Mouse (Mus musculus): ENCODE results near the gene Hbs1l.

Hbs1l gene

DNA sequence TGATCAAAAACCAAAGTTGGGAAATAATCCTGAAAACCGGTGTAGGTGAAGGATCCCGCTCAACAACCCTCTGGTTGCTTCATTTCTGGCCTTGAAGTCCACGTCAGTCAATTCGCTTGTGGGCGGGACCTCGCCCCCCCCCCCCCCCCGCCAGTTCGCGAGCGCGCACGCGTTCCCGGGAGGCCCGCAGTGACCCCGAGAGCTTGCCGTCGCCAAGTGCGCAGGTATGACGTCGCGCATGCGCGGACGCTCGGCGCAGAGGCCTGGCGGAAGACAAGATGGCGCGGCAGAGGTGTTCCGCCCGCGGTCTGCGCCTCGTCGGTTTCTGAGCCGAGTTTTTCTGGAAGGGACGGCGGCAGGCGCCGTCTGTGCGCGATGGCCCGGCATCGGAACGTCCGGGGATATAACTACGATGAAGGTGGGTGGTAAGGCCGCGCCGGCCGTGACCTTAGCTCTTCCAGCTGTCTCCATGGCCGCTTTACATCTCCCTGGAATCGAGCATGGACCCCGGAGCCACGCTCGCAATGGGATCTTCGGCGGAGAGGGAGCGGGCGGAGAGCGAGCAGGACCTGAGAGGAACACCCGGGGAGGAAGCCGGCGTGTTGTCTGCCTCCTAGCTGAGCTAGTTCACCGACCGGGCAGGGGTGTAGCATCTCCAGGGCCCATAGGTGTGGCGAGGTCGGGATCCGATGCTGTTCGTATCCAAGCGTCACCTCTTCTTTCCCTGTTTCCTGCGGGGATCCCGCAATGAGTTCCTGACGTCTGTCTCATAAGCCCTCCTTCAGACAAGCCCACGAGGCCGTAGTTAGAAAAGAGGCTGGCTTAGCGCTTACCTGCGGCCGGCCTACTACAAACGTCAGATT lies at the start of gene Hbs1l:
TSS of gene Hbs1l (plus strand) at position 221 of the 863 bp plus-strand sequence.
- peak; percentile 93 to 97 for DNase-seq

GRCm38 (mm10) chr10:21248556-21248955 lies 47.2 kb upstream of the Hbs1l start:
- DNase-seq: no peak

- peak; percentile 5 to 9 for DNase-seq
Observed at GRCm38 (mm10) chr10:21251881-21252534, 43.8 kb upstream of the Hbs1l start.

DNA sequence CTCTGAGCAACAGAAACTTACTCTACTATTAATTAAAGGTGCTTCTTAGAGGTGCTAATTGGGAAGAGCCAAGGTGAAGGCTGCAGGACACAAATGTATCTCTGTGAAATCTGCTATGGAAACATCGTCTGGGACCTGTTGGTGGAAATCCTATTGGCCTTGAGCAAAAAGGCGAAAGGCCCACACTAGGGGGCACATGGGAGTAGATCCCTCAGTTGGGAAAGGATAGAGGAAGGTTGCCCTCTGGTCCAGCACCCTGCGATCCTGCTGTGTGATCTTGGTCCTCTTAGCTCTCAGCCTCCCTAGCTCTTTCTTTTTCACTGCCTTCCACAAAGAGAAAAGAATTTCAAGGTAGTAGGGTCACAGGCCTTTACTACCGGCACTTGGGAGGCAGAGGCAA lies 43.0 kb upstream of the Hbs1l start:
- DNase-seq: no peak

DNA sequence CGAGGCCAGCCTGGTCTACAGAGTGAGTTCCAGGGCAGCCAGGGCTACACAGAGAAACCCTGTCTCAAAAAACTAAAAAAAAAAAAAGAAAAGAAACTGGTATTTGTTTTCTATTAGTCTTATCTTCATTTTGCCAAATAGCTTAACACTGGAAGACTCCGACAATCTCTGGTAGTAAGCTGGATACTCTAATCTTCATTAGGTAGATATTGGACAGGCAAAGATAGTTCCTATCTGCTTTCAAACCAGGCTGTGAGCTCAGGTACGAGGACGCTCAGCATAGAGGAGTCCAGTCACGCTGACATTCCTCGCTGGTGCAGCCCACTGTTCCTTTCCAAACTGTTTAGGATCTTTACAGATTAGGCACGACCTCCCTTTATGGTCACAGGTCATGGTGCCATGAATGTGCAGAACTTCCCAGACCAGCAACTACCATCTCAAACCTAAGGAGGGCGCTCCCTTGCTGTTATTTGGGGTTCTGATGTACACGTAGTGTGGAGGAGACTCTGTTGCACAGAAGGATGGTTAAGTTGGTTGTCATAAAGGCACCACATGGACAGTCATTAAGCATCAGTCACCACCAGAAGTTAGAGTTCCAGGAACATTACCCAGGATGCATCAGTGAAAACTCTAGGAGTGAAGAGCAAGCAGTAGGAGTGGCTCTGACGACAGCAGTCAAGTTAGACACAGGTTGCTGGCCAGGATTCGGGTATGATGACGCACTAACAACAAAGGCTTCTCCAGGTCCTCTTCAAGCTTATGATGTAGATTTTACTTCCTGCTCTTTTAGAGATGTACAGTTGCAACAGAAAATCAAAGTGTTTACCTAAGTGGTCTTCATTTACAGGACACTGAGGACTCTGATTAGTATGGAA lies 41.3 kb upstream of the Hbs1l start:
- no peak for DNase-seq

- DNase-seq: no peak
Observed at GRCm38 (mm10) chr10:21257244-21257643, 38.5 kb upstream of the Hbs1l start.

DNA sequence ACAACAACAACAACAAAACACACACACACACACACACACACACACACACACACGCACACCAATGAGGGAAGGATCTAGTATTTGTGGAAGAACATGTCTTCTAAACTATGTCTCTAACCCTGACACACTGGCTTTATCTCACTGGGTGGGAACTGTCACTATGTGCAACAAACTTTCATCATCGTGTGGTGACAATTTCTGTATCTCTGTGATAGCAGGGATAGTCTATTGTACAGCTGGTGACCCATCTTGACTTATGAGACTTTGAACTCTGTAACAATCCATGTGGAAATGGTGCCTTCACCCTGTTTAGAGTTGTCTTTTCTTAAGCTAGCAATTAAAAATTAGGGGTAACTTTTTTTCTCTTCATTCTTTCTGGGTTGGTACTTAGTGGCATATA lies 36.1 kb upstream of the Hbs1l start:
- DNase-seq: no peak

DNA sequence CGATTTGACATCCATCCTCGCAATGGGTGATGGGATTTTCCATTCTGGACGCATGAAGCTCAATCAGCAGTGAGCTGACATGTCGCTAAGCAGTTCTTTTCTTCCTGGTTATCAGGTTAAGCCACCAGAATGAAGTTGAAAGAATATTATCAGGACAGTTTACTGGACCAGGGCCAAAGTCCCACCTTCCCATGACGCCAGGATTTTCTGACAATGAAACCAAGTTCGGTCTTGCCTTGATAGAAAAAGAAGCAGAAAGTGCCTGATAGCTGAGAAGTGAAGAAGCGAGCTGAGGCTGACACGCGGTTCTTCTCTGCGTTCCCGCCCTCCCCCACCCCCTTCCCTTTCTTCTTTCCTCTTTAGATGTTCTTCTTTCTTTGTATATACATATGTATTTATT lies 30.6 kb upstream of the Hbs1l start:
- no peak for DNase-seq

DNA sequence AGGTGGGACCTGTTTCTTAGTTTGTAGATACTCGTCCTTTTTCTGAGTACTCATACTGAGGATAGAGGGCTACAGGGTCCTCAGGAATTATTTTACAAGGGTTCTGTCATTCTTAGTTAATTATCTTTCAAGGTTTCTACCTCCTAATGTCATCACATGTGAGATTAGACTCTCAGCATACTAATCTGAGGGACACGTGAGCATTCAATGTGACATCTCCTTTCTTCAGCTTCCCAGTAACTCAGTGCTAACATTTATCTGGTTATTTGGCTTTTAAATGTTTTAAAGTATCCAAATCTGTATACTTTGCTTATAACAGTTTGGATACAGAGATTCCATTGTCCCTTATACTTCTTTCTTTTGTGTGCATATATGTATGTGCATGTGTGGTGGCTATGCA lies 28.3 kb upstream of the Hbs1l start:
- no peak for DNase-seq

GRCm38 (mm10) chr10:21268786-21269410 lies 26.9 kb upstream of the Hbs1l start:
- DNase-seq: no peak

GRCm38 (mm10) chr10:21269920-21270319 lies 25.9 kb upstream of the Hbs1l start:
- DNase-seq: no peak

GRCm38 (mm10) chr10:21270905-21271304 lies 24.9 kb upstream of the Hbs1l start:
- no peak for DNase-seq

DNA sequence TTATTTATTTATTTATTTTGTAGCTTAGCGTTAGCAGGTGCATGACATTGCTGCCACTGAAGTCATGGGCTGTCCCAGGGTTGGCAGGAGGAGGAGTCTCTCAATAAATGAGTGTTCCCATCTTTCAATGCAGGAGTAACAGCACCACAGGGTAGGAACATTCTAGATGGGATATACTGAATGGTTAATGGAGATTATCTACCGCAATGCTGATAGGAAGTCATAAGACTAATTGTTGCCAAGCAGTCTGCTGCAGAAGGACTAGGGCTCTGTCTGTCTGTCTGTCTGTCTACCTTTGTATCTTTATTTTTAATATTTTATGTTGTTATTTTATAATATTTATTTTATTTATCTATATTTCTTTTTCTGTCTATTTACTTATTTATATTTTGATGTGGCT lies 24.5 kb upstream of the Hbs1l start:
- DNase-seq: no peak

DNA sequence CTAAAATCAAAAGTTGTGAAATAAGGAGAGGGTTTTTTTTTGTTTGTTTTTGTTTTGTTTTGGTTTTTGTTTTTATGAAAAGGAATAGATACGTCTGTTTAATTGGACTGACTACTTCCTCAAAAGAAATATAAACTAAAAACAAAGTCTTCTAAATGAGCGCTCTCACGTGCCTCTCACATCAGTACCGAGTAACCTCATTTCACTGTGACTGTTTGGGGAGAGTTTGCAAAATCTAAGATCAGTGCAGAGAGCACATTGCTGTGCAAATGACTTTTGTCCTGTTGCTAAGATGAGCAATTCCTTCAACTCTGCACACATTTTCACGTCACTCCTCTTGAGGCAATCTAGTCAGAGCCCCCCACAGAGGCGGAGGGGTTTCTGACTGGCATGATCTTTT lies 24.0 kb upstream of the Hbs1l start:
- DNase-seq: no peak

GRCm38 (mm10) chr10:21287243-21288127 lies 8.3 kb upstream of the Hbs1l start:
- DNase-seq: no peak

DNA sequence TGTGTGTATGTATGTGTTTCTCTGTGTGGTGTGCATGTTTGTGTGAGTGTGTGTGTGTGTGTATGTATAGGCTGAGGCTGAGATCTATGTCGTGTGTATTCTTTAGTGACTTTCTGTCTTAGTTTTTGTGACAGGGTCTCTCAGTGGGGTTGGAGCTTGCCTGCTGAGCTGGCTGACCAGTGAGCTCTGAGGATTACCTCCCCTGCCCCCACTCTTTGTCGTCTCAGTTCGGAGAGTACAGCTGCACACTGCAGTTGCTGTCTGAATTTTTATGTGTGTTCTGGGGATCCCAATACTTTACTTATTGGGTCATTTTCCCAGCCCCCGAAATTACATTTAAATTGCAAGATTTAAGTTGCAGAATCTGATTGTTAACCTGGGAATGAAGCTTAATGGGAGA lies 4.6 kb upstream of the Hbs1l start:
- no peak for DNase-seq

- no peak for DNase-seq
Observed at GRCm38 (mm10) chr10:21294217-21294616, 1.6 kb upstream of the Hbs1l start.

- no peak for DNase-seq
Observed at GRCm38 (mm10) chr10:21295397-21295758, 401 bp upstream of the Hbs1l start.

DNA sequence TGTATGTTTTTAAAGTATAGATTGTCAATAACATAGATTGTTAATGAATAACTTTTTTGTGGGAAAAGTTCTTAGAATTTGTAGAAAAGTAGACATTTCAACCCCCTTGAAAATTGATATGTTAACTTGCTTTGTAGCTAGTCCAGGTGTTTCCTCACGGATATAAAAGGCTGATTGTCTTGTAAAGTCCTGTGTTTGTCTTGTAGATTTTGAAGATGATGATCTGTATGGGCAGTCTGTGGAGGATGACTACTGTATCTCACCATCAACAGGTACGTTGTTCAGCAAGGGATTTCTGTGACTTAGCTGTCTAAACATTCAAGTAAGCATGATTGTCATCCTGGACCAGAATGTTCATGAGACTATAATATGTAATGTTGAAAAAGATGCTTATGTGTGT lies 3.2 kb downstream of the Hbs1l start:
- no peak for DNase-seq

DNA sequence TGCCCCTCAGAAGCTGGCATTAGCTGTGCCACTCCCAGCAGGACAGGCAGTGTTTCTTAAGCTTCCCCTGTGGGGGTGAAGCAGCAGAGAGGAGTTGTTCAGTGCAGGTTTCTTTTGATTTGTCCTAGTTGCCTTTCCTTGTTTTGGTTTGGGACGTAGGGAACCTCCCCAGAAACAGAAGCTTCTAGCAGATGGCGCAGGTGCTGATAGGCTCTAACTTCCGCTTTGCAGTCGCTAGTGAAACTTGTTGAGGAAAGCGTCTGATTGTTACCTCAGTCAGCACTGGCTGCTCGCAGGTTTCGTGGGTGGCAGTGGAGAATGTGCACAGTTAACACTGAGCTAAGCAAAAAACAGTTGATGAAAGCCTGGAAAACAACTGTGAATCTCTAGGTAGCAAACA lies 6.0 kb downstream of the Hbs1l start:
- DNase-seq: no peak

GRCm38 (mm10) chr10:21304672-21305632 lies 9.2 kb downstream of the Hbs1l start:
- peak; percentile 19 to 39 for DNase-seq
